Mouse (Mus musculus): ENCODE data around the gene Lrpprc. TPM values are rescaled to one million over a fixed set of nuclear protein-coding genes. Genes with fewer than 3 reads are reported as not detected.
A peak's percentile ranks its signal among the peaks of the same experiment; 100 is the strongest.

Gene Lrpprc
- polyA plus RNA-seq, 1 experiment from 2014 or later, result 33.9 TPM

- no peak overlapping the region for H3K4me2 ChIP-seq (ENCODE audit: low read depth, low read length)
- H3K36me3 ChIP-seq (replicated peaks; ENCODE audit: insufficient read depth, low read length), result no peaks in the 10 kb centered on the region
- DNase-seq, result no peak
- H3K4me1 ChIP-seq (ENCODE audit: insufficient read depth), result 0 out of 2 replicates have a peak, but pooled peaks cover 3% of the 10 kb centered on the region
- TF ChIP-seq CTCF (IDR thresholded peaks at IDR 0.05; ENCODE audit: low read depth) (no peak), EP300 (IDR thresholded peaks at IDR 0.05; ENCODE audit: low read depth) (no peak)
- 79% methylated on average over 3 of the region's 3 CpGs for WGBS (ENCODE audit: insufficient replicate concordance)
- ATAC-seq, result 0 out of 2 replicates have a peak, but pooled peaks have one; percentile 23
- no peaks in the 10 kb centered on the region for H3K9me3 ChIP-seq (ENCODE audit: low read length)
- H3K4me3 ChIP-seq (ENCODE audit: low read depth, low read length), result no peak overlapping the region
- H3K9ac ChIP-seq (replicated peaks), result no peak overlapping the region
- H3K27ac ChIP-seq (ENCODE audit: low read depth), result no peak overlapping the region
- no peaks in the 10 kb centered on the region for H3K27me3 ChIP-seq (ENCODE audit: insufficient read depth, low read length)
Observed at GRCm38 (mm10) chr17:84667848-84668247, 122.7 kb downstream of the Lrpprc start.

- no peaks in the 10 kb centered on the region for H3K9me3 ChIP-seq (ENCODE audit: low read length)
- no peaks in the 10 kb centered on the region for H3K4me1 ChIP-seq (ENCODE audit: insufficient read depth)
- TF ChIP-seq CTCF (IDR thresholded peaks at IDR 0.05; ENCODE audit: low read depth), result no peak
- TF ChIP-seq EP300 (IDR thresholded peaks at IDR 0.05; ENCODE audit: low read depth), result no peak
- DNase-seq, result no peak
- no peak overlapping the region for H3K27ac ChIP-seq (ENCODE audit: low read depth)
- H3K4me3 ChIP-seq (ENCODE audit: low read depth, low read length), result no peak overlapping the region
- no peak overlapping the region for H3K4me2 ChIP-seq (ENCODE audit: low read depth, low read length)
- H3K9ac ChIP-seq (replicated peaks), result no peak overlapping the region
- 25% methylated on average over 9 of the region's 9 CpGs for WGBS (ENCODE audit: insufficient replicate concordance)
- no peaks in the 10 kb centered on the region for H3K27me3 ChIP-seq (ENCODE audit: insufficient read depth, low read length)
- no peaks in the 10 kb centered on the region for H3K36me3 ChIP-seq (replicated peaks; ENCODE audit: insufficient read depth, low read length)
- no peak for ATAC-seq
Observed at GRCm38 (mm10) chr17:84665691-84666090, 124.9 kb downstream of the Lrpprc start.

GRCm38 (mm10) chr17:84665053-84665452 is 125.5 kb downstream of the Lrpprc start:
- DNase-seq (no peak), ATAC-seq (no peak)
- no peak for TF ChIP-seq EP300 (IDR thresholded peaks at IDR 0.05; ENCODE audit: low read depth)
- TF ChIP-seq CTCF (IDR thresholded peaks at IDR 0.05; ENCODE audit: low read depth), result no peak
- H3K9me3 ChIP-seq (ENCODE audit: low read length), result no peaks in the 10 kb centered on the region
- H3K4me3 ChIP-seq (ENCODE audit: low read depth, low read length), result no peak overlapping the region
- no peaks in the 10 kb centered on the region for H3K4me1 ChIP-seq (ENCODE audit: insufficient read depth)
- no peaks in the 10 kb centered on the region for H3K36me3 ChIP-seq (replicated peaks; ENCODE audit: insufficient read depth, low read length)
- WGBS (ENCODE audit: insufficient replicate concordance), result 67% methylated on average over 10 of the region's 10 CpGs
- no peak overlapping the region for H3K9ac ChIP-seq (replicated peaks)
- no peaks in the 10 kb centered on the region for H3K27me3 ChIP-seq (ENCODE audit: insufficient read depth, low read length)
- no peak overlapping the region for H3K27ac ChIP-seq (ENCODE audit: low read depth)
- no peak overlapping the region for H3K4me2 ChIP-seq (ENCODE audit: low read depth, low read length)

- ATAC-seq (no peak), DNase-seq (no peak)
- 77% methylated on average over 8 of the region's 8 CpGs for WGBS (ENCODE audit: insufficient replicate concordance)
- no peak for TF ChIP-seq EP300 (IDR thresholded peaks at IDR 0.05; ENCODE audit: low read depth)
- no peak for TF ChIP-seq CTCF (IDR thresholded peaks at IDR 0.05; ENCODE audit: low read depth)
- H3K36me3 ChIP-seq (replicated peaks; ENCODE audit: insufficient read depth, low read length), result no peaks in the 10 kb centered on the region
- no peak overlapping the region for H3K9ac ChIP-seq (replicated peaks)
- no peaks in the 10 kb centered on the region; the same call in 1 of the 2 replicates for H3K4me1 ChIP-seq (ENCODE audit: insufficient read depth)
- no peak overlapping the region for H3K4me2 ChIP-seq (ENCODE audit: low read depth, low read length)
- H3K27me3 ChIP-seq (ENCODE audit: insufficient read depth, low read length), result no peaks in the 10 kb centered on the region
- H3K27ac ChIP-seq (ENCODE audit: low read depth), result no peak overlapping the region
- H3K9me3 ChIP-seq (ENCODE audit: low read length), result no peaks in the 10 kb centered on the region
- H3K4me3 ChIP-seq (ENCODE audit: low read depth, low read length), result no peak overlapping the region
Observed at GRCm38 (mm10) chr17:84658951-84659350, 131.6 kb downstream of the Lrpprc start.

- DNase-seq (no peak), ATAC-seq (no peak)
- Histone ChIP-seq H3K4me1 (ENCODE audit: insufficient read depth) (no peaks in the 10 kb centered on the region; the same call in 1 of the 2 replicates), H3K9ac (replicated peaks) (no peak overlapping the region), H3K27me3 (ENCODE audit: insufficient read depth, low read length) (no peaks in the 10 kb centered on the region), H3K9me3 (ENCODE audit: low read length) (no peaks in the 10 kb centered on the region), H3K36me3 (replicated peaks; ENCODE audit: insufficient read depth, low read length) (no peaks in the 10 kb centered on the region), H3K27ac (ENCODE audit: low read depth) (no peak overlapping the region), H3K4me2 (ENCODE audit: low read depth, low read length) (no peak overlapping the region), H3K4me3 (ENCODE audit: low read depth, low read length) (no peak overlapping the region)
- no peak for TF ChIP-seq EP300 (IDR thresholded peaks at IDR 0.05; ENCODE audit: low read depth)
- no peak for TF ChIP-seq CTCF (IDR thresholded peaks at IDR 0.05; ENCODE audit: low read depth)
- 53% methylated on average over 5 of the region's 5 CpGs for WGBS (ENCODE audit: insufficient replicate concordance)
Observed at GRCm38 (mm10) chr17:84658195-84658594, 132.4 kb downstream of the Lrpprc start.

GRCm38 (mm10) chr17:84657782-84658181 is 132.8 kb downstream of the Lrpprc start:
- no peak for ATAC-seq
- no peak for TF ChIP-seq EP300 (IDR thresholded peaks at IDR 0.05; ENCODE audit: low read depth)
- TF ChIP-seq CTCF (IDR thresholded peaks at IDR 0.05; ENCODE audit: low read depth), result no peak
- no peak overlapping the region for H3K4me3 ChIP-seq (ENCODE audit: low read depth, low read length)
- no peak overlapping the region for H3K27ac ChIP-seq (ENCODE audit: low read depth)
- no peaks in the 10 kb centered on the region for H3K9me3 ChIP-seq (ENCODE audit: low read length)
- DNase-seq, result no peak
- no peaks in the 10 kb centered on the region; the same call in 1 of the 2 replicates for H3K4me1 ChIP-seq (ENCODE audit: insufficient read depth)
- no peak overlapping the region for H3K4me2 ChIP-seq (ENCODE audit: low read depth, low read length)
- no peak overlapping the region for H3K9ac ChIP-seq (replicated peaks)
- no peaks in the 10 kb centered on the region for H3K27me3 ChIP-seq (ENCODE audit: insufficient read depth, low read length)
- H3K36me3 ChIP-seq (replicated peaks; ENCODE audit: insufficient read depth, low read length), result no peaks in the 10 kb centered on the region
- WGBS (ENCODE audit: insufficient replicate concordance), result 75% methylated on average over 7 of the region's 7 CpGs

- no peak overlapping the region for H3K27ac ChIP-seq (ENCODE audit: low read depth)
- H3K9ac ChIP-seq (replicated peaks), result no peak overlapping the region
- no peaks in the 10 kb centered on the region for H3K27me3 ChIP-seq (ENCODE audit: insufficient read depth, low read length)
- TF ChIP-seq EP300 (IDR thresholded peaks at IDR 0.05; ENCODE audit: low read depth), result no peak
- TF ChIP-seq CTCF (IDR thresholded peaks at IDR 0.05; ENCODE audit: low read depth), result no peak
- no peaks in the 10 kb centered on the region for H3K9me3 ChIP-seq (ENCODE audit: low read length)
- H3K4me2 ChIP-seq (ENCODE audit: low read depth, low read length), result no peak overlapping the region
- DNase-seq (no peak), ATAC-seq (no peak)
- H3K36me3 ChIP-seq (replicated peaks; ENCODE audit: insufficient read depth, low read length), result no peaks in the 10 kb centered on the region
- H3K4me1 ChIP-seq (ENCODE audit: insufficient read depth), result no peaks in the 10 kb centered on the region; the same call in 1 of the 2 replicates
- no peak overlapping the region for H3K4me3 ChIP-seq (ENCODE audit: low read depth, low read length)
- 79% methylated on average over 3 of the region's 3 CpGs for WGBS (ENCODE audit: insufficient replicate concordance)
Observed at GRCm38 (mm10) chr17:84657422-84657732, 133.2 kb downstream of the Lrpprc start.

Measured in liver, postnatal 0 days (tissue).